Mouse (Mus musculus) heart, adult 8-10 months (tissue): ENCODE results near the gene Etfrf1. TPM values are rescaled to one million over a fixed set of nuclear protein-coding genes. Genes with fewer than 3 reads are reported as not detected.

Source experiments
- DNase-seq: peaks from one replicate; pipeline ENCODE4 v3.0.0; 2022; ENCODE audit warnings: low spot score
- total RNA-seq, 4 experiments: library from RNA; stranded (reverse); gene quantifications; 2 replicates each; pipeline ENCODE4 v1.2.4; 2022

The Etfrf1 gene
- total RNA-seq, 4 experiments from 2014 or later = 102 to 139 (median 118) TPM

DNA sequence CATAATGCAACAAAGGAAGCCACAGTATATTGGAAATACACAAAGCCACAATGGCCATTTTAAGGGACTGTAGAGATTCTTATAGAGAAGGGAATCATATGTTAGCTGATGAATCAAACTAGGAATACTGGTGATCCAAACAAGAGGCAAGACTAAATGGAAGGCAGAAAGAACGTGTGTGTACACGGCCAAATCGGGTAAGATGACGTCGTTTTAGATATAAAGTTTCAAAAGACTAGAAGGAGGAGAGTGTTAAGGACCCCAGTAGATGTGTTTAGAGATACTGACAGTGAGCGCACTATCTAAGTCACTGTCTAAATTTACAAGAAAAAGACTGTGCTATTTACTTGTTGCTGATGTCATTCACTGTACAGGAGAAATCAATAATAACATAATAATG, 13.3 kb downstream of the Etfrf1 start:
- DNase-seq = no peak

DNA sequence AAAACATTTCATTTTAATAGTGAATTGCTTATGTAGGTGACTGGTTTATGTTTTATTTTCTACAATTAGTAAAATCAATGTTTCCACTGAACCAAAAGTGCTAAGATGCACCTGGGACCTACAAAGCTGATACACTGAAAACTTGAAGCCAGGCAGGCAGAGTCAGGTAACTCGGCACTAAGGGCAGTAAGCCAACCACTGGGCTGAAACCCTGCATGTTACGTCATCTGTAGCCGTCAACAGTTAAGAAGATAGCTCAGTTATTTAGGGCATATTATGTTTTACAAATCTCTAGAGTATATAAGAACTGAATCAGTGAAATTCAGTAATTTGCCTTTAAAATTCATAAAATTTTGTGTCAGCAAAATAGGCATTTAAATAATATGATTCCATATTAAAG, 15.4 kb downstream of the Etfrf1 start:
- DNase-seq = no peak

DNA sequence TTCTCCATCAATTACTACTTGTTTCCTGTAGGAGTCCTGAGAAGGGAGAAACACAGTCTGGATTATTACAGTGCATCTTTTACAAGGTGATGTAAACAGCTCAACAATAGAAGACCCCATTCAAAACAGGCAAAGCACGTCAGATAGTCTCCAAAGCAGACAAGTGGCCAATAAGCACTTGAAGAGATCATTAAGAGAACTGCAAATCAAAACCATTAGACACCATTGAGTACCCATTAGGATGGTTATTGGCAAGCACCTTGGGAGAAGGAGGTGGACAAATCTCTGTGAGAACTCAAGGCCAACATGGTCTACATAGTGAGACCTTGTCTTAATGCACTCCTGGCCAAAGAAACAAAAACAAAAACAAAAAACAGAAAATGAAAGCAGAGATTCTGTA, 23.5 kb downstream of the Etfrf1 start:
- no peak for DNase-seq

DNA sequence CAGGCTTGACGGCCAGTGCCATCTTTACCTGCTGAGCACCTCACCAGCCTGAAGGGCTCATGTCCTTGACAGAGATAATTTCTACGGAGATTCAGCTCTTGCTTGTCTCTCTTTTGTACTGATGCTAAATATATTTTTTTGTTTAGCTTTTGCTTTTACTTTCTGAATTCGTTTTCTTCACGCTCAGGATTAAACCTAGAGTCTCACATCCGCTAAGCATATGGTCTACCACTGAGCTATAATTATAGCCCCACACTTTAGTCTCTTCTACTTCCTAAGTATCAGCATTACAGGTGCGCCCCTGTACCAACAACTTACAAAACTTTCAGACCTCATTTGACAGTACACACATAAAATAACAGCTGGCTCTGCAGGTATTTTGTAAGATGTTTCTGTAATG, 24.4 kb downstream of the Etfrf1 start:
- DNase-seq = no peak

DNA sequence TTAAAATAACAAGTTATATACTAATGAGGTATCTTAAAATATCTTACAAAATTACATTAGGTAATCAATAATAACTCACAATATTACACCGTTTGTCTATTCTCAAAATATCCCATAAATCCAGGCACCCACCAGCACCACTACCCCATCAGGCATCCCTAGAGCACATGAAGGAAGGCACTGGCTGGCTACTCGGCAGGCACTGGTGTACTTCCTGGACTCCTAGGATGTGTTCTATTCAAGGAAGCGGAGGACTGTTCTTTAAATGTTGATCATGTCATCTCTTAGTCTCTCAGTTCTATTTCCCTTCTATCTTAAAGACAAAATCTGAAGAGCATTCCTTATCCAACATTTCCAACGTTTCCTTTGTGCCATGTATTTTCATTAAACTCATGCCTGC, 26.2 kb downstream of the Etfrf1 start:
- no peak for DNase-seq

DNA sequence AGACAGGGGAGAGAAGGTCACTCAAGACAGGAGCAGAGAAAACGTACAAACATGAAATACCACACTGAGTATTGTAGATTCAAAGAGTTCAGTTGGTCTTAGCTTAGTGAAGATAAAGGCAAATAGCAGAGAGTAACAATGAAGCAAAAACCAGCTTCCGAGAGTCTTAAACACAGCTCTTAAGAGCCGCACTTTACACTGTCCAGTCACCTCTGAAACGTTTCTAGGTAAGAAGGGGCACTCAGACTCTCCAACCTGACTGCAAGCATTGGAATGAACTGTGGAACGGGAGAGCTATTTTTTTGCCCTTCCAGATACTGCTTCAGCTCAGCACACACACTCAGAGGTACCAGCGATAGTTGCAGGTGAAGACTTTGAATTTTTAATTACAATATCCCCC, 29.4 kb downstream of the Etfrf1 start:
- DNase-seq = no peak

DNA sequence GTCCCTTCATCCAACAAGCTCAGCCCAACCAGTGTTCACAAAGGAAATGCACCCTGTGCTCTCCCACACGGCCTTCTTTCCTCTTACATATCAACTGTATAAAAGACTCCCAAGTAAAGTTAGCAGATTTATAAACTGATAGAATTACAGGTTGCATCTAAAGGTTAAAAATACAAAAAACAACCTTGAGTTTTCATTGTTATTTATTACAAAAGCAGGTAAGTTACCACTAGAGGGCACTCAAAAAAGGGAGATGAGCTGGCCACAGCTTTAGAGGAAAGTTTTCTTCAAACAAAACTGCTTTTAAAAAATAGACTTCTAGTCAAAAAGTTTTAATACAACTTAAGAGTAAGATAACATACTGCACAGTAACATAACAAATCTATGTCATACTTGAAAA, 31.6 kb downstream of the Etfrf1 start:
- DNase-seq = peak; percentile 13

DNA sequence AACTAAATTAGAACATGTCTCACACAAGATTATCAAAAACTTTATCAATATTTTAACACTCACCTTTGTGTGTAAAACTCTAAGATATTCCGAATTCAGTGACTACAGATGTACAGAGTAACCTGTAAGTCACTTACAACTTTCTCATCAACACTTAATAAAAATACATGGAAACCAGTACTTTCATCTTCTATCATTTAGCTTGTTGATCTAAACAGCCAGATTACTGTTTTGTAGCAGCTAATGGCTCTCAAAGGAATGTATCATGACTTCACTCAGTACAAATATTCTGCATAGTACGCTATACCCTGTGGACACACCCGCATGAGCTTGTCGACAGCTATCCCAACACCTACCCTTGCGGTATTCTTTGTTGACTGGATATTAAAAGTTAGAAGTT, 35.9 kb downstream of the Etfrf1 start:
- no peak for DNase-seq

DNA sequence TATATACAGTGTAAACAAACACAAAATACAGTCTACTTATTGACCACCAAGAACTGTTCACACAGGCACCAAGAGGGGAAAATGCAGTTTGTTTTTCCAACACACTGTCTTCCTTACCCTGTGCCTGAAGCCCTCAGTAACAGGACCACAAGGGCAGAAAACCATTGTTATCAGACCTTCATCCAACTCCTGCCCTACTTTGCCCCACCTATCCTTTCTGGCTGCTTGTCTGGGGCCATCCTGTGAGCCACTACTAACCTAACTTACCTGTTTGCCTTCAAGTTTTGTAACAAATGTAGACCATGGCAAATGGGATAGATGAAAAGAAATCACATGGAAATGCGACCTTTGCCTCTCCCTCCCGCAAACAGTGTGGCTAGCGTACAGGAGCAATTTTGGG, 37.0 kb downstream of the Etfrf1 start:
- DNase-seq = no peak

DNA sequence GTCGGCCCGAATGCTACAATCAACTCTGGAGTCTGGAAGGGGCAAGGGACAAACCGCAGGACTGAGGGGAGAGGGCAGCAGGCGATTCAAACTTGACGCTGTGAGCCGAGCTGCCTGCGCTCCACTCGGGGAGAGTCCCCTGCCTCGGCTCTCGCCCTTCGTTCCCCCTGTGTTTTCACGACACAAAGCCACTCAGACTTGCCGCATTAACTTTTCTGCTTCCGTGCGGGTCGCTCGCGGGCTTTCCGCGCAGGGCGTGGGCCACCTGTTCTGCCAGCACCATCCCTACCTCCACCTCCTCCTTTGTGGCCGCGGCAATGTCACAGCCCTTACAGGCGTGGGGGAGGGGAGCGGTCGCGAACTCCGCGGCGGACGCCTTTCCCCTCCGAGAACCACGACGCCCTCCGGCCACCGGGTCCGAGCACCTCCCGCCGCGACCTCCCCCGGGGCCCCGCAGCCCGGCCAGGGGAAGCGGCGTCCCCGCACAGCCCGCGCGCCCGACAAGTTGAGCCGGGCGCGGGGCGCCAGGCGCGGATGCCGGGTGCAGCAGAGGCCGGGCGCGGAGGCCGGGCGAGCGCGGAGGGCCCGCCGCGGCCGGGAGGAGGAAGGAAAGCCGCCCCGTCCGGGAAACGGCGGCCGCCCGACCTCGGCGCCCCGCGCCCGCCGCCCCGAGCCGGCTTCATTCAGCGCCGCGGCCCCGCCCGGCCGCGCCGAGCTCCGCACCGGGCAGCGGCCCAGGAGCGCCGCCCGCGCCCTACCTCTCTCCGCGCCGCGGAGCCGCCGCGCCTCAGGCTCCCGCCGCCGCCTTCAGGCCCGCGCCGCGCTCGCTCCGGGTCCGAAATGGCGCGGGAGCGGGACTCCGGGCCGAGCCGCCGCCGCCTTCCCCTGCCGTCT, 38.6 kb downstream of the Etfrf1 start:
- DNase-seq = no peak

DNA sequence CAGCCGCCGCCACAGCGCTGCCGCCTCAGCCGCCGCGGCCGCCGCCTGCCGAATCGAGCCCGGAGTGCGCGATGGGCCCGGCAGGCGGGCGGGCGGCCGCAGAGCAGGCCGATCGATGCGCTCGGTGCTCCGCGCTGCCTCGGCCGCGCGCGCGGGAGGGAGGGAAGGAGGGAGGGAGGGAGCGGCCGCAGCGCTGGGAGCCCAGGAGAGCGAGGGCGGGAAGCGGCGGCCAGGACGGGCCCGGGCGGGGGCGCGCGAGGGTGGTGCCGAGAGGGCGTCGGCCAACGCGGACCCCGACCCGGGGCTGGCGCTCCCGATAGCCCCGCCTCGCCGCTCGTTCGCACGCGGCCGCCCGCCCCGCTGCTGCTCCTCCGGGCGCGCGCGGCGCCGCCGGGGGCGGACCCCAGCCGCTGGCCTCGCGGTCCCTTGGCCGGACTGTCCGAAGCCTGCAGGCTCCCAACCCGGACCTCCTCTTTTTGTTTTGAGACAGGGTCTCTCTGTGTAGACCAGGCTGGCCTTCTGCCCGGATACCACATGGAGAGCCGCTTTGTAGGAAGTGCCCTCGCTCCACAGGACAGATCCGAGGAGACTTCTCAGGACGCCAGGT, 39.4 kb downstream of the Etfrf1 start, which contains the start of gene Kras:
Gene Kras (minus strand): TSS at position 55 of the 607 bp plus-strand sequence.
- DNase-seq = peak; percentile 82

DNA sequence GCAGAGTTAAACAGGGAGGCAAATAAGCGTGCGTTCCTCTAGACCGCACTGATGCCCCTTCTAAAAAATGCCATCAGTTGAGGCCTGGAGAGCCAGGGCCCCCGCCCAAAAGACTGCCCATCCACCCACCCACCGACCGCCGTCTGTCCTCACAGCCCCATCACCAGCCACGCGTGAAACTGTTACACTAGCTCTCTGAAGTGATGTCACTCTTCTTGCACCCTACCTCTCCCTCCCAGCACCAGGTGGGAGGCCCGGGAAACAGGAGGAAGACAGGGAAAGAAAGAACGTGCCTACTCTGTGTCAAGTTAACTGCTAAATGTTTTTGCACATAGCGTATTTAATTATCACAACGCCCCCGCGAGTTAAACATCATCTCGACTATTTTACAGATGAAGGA, 39.9 kb downstream of the Etfrf1 start:
- no peak for DNase-seq

DNA sequence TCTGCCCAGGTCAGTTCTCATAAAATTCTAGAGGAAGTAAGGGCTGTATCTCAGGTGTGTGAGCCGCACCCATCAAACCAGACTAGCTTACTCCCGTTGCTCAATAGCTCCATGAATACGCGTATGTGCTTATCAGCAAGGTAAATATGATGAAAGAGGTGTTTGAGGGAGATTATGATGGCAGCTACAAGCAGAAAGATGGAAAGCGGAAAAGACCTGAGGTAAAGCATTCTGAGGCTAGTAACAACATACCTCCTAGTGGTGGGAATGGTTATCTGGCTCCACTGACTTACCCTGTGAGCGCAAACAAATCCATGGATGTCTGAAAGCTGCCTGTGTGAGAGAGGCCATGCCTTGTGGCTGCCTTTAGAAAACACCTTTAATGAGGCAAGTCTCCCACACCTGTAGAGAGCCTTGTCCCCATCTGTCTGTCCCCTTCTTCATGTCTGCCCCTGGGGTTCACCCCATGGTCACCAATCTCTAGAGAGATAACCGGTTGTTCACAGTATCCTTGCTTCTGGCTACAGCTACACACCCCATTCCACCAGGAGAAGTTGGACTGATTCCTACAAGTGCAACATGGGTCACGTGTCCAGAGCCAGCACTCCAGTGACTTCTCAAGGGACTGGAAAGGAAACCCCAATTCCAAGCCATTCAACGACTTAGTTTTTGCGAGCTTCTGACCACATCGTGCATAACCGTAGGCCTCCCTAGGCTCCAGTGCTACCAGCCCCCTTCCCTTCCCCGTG, 45.2 kb downstream of the Etfrf1 start:
- peak; percentile 55 for DNase-seq

DNA sequence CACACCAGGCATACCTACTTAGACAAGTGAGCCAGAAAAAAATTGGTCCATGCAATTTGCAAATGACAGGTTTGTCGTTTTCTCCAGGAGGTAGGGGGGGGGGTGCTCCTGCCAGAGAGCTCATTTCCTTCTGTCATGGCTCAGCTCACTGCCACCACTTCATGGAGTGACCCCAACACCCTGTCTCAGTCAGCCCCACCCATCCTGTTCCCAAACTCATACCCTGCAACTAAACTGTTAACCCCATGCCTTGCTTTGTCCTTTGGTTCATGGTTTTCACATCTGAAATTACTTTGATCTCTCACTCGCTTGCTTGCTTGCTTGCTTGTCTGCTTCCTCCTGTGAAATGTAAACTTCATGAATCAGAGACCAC, 45.8 kb downstream of the Etfrf1 start:
- no peak for DNase-seq

DNA sequence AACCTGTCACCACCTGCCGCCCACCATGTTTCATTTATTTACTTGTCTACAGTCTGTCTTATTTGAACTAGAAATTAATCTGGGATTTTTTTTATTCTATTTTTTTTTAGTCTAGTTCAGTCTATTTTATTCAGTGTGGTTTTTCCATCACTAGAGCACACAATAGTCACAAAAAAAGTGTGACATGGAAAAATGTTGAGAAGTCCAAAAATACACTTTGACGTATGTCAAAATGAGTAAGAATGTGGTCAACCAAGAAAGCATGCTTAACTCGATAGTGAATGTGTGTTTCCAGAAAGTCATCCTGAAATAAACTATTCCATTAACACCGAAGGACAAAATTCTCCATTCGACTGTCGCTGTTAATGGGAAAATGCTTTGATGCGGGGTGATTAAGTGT, 51.4 kb downstream of the Etfrf1 start:
- no peak for DNase-seq

Other genes with a start within 250 kb of the Etfrf1 start
- gene Bcat1, start 134.9 kb upstream of the Etfrf1 start, total RNA-seq = 1 to 10 TPM in 2 of 4 experiments, under 1 TPM in 2; 0.34 to 1.6 (median 1.0) TPM
- gene Lrmp, start 95.5 kb upstream of the Etfrf1 start, total RNA-seq = 1 to 10 TPM; 1.1 to 3.3 (median 1.2) TPM
- gene Casc1, start 129 bp upstream of the Etfrf1 start, total RNA-seq = 1 to 10 TPM; 1.0 to 1.8 (median 1.6) TPM
- gene Kras, start 39.1 kb downstream of the Etfrf1 start, total RNA-seq = 10 to 100 TPM; 25.1 to 35.9 (median 30.6) TPM